Mouse (Mus musculus) regulatory T cell (primary cell): Measurements from ENCODE around the gene Gk5.
"Not testable (repeated sequence)": the region's sequence is repeated elsewhere in the genome, so short reads cannot be mapped to it uniquely, and the experiment has no call there.

Experiments used
- in situ Hi-C: fragments of 300-600 bp; cut with MboI, MseI; formaldehyde crosslinking; loops from one replicate; pipeline ENCODE4 v1.15.1; 2025; ENCODE audit warnings: high pct_unique_total_duplicates

The Gk5 gene

DNA sequence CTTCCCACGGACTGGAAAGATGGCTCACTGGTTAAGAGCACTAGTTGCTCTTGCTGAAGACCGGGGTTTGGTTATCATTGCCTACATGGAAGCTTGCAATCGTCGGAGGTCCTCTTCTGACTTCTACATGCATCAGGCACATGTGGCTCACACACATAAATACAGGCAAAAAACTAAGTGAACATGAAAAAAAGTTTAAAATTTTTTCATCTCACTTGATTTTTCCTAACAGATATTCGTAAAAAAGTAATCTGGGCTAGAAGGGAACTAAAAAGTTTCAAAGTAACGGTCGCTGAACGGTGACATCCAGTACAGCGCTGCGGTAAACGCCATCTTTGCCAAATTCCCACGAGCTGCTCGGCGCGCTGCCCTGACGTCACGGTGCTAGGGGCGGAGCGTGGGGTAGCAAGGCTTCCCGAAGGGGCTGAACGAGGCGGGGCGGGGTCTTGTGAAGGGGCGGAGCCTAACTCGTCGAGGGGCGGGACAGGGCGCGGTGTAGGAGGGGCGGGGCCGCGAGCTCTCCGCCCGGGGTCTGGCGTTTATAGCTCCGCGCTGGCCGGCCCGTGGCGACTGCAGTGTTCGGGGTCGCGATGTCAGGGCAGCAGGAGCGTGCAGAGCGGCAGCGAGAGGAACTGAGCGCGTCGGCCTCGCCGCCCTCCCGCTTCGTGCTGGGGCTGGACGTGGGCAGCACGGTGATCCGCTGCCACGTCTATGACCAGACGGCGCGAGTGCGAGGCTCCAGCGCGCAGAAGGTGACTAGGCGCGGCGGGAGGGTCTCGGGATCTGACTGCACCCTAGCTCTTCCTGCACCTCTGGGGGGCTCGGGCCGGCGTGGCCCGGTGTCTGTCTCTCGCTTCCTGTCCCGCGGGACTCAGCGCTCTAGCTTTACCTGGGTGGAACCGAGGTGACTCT, at the start of gene Gk5:
Gk5 (plus strand) TSS at position 502 of the 912 bp plus-strand sequence.
- in situ Hi-C loops: no loop called here

DNA sequence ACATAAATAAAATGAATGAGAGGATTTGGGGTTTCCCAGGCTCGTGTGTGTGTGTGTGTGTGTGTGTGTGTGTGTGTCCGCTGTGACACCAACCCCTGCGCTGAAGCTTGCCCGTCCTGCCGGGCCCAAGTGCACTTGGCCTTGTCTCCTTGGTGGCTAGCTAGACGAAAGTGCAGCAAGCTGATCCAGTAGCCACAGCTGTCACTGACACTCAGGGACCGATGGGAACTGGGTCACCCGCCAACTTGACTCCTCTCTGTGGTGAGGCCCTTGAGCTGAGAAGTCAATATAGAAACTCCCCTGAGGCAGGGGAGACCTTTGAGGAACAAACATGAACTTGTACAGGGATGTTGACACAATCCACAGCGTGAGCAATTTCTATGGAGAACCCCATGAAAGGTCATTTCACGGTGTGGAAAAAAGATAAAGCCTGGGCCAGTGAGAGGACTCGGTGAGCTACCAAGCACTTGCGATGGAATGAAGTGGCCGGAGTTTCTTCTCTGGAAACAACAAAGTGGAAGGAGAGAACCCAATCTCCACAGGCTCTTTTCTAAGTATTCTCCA, 40.3 kb upstream of the Gk5 start:
- in situ Hi-C loops: no loop called here

DNA sequence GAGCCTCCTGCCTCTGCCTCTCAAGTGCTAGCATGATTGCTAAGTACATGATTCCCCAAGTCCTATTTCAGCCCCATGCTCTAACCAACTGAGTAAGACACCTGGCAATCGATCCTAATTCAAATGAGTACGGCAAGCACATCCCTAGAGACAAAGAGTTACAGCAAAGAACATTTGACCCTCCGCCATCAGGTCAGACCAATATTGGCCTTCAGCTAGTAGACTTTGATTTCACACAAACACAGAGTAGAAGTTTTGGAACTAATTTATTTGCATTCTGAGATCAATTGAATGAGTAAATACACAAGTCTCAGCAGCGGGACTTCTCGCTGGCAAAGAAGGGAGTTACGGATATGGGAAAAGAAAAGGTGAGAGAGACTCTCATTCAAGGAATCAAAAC, 33.9 kb upstream of the Gk5 start:
- in situ Hi-C loops: no loop called here

DNA sequence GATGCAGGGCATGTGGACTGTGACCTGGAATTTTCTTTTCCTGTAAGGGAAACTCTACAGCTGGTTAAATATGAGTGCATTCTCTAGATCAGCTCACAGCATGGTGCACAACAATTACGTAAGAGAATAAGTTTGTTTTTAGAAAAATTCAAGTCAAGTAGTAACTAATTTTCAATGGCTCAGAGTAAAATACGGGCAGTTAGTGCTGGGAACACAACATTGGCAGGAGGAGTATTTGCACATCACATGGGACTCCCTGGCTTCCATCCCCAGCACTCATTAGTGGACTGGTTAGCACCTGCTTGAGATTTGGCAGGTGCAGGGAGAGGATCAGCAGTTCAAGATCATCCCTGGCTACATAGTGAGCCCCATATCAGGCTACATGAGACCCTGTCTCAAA, 31.5 kb upstream of the Gk5 start:
- in situ Hi-C loops: no loop called here

DNA sequence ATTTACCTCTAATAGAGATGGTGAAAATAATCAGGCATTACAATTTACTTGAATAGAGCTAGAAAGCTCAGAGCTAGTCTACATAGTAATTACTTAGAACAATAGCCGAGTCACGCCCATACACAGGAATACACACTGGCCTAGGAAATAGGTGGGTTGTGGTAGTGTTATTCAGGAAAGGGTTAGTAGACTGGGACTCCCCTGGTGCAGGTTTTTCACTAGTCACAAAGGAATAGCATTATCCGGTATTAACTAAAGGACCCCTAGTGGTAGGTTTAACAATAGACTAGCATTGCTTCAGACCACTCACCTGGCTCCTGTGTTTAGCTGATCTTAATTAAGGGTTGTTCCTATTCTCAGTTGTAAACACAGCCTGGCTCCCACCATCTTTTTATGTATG, 30.7 kb upstream of the Gk5 start:
- in situ Hi-C loops: not testable (repeated sequence)

DNA sequence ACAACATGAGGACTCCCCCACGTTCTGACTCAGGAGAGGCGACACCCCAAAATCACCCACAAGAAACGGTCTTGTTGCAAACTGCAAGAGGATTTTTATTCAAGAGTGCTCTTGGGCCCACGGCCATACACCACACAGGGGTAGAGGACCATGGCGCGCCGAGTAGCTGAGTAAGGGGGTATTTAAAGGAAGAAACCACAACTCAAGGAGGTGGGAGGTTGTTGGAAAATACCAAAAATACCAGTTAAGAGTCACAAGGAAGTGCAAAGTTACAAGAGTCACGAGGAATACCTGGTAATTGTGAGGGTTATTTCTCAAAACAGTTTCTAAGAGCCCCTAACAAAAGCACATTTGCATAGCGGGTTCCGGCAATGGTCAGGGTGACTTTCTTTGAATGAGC, 26.5 kb upstream of the Gk5 start:
- in situ Hi-C loops: not testable (repeated sequence)

DNA sequence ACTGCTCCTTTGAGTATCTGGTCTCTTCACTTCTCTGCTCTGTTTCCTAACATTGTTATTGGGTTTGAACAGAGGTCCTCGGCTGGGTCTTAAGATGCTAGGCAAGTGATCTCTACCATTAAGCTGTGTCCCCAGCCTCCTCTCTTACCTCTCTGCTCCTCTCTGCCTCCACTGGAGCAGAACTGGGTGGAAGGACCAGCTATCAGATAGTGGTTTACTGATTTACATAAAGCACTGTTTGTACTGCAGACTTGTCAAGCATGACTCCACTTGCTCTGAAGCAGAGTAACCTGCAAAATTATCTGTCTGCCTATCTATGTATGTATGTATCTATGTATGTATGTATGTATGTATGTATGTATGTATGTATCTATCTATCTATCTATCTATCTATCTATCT, 25.9 kb upstream of the Gk5 start:
- in situ Hi-C loops: no loop called here

DNA sequence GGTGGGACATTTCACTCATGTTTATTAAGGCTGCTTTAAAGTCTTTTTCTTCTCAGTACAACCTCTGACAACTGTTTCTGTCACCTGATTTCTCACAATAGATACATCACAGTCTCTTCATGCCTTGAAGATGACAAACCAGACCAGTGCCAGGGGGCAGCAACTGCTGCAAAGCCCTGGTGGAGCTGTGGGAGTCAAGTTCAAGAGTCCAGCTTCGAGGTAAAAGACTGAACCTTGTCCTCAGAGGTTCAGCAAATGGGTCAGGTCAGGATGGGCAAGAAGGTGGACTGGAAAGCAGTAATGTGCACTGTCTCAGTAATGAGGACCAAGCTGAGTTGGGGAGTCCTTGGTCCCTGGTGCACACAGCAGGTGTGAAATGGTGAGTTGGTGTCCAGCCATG, 24.8 kb upstream of the Gk5 start:
- in situ Hi-C loops: no loop called here

DNA sequence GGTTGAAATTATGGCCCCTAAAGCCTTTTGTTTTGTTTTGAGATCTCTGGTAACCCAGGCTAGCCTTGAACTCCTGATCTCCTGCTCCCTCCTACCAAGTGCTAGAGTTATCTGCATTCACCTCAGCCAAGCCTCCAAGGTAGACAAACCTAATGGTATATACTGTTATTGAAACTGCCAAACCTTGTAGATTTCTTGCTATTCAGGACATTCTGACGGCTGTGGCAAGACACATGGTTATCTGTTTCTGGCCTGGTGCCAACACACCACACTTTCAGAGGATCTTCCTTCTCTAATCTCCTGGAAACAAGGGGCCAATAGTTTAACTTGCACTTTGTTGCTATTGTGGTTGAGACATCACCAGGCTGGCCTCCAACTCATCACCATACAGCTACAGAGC, 24.0 kb upstream of the Gk5 start:
- in situ Hi-C loops: no loop called here

DNA sequence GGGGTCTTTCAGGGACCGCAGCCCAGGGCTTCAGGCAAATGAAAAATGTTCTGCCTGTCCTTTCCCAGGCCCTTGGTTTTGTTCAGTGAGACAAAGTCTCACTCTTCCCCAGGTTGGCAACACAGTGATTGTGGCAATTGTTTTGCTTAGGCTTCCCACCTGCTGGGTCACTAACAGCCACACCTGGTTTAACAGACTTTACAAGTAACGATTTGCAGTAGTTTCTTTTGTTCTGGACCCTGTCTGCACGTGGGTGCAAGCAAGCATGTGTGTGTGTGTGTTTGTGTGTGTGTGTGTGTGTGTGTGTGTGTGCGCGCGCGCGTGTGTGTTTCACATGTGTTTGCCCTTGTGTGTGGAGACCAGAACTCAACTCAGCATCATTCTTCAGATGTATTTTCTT, 16.3 kb upstream of the Gk5 start:
- in situ Hi-C loops: no loop called here

DNA sequence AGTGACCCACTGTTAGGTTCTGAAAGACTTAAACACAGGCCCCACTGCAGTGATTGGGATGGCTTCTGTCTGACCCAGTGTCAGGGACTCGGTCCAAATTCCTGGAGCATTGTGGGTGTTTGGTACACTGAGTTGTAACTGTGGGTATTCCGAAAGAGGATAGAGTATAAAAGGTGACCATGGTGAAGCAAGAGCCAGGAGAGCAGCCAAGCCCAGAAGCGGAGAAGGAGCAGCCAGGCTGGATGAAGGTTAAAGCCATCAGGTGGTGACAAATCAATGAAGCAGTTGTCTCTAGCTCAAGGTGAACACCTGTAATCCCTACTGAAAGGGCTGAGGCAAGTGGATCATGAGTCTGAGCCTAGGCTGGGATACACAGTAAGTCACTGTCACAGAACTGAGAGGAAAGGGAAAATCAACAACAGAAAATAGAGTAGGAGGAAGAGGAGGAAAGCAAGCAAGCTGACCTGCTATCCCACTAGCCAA, 6.2 kb upstream of the Gk5 start:
- in situ Hi-C loops: no loop called here

DNA sequence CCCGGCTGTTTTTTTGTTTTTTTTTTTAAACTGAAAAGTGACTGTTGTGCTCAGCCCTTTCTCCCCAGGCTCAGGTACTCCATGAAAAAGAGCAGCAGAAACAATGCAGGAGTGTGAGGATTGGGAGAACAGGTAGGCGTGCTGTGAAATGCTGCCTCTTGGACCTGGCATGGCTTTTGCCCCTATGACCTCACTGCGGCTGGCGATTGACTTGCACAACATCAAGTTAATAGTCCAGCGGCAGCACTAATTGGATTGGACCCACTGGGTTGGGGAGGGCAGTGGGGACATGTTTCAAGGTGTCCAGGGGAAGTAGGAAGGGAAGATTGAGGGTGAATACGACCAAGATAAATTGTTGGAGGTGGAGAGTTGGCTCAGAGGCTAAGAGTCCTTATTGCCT, 2.4 kb upstream of the Gk5 start:
- in situ Hi-C loops: no loop called here

DNA sequence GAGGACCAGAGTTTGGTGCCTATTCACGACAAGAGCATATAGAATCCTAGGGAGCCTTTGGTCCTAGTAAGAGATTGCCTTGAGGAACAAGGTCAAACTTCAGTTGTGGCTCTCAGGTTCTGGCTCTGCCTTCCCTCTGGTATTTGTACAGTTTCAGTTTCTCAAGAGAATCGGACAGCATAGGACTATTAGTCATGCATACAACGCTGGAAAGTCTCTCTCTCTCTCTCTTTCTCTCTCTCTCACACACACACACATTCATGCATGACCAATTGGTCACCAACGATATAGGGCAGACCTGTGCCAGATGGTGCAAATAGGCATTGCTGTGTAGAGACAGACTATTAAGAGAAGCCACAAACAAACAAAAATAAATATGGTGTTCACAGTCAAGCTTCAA, 946 bp upstream of the Gk5 start:
- in situ Hi-C loops: no loop called here

DNA sequence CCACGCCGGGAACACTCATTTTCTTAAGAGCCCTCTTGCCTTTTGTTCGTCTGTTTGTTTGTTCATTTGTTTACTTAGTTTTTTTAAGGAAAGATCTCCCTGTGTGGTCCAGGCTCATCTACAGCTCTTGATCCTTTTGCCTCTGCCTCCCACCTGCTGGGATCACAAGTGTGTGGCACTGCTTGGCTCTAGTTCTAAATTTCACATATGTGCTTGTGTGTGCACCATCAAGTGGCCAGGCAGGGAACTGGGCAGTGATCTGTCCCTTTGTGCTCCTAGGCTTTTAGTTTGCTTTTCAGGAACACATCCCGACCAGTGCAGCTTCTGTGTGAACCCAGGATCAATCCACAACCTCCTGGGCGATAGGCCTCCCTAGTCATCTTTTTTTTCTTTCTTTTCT, 8.8 kb downstream of the Gk5 start:
- in situ Hi-C loops: no loop called here

DNA sequence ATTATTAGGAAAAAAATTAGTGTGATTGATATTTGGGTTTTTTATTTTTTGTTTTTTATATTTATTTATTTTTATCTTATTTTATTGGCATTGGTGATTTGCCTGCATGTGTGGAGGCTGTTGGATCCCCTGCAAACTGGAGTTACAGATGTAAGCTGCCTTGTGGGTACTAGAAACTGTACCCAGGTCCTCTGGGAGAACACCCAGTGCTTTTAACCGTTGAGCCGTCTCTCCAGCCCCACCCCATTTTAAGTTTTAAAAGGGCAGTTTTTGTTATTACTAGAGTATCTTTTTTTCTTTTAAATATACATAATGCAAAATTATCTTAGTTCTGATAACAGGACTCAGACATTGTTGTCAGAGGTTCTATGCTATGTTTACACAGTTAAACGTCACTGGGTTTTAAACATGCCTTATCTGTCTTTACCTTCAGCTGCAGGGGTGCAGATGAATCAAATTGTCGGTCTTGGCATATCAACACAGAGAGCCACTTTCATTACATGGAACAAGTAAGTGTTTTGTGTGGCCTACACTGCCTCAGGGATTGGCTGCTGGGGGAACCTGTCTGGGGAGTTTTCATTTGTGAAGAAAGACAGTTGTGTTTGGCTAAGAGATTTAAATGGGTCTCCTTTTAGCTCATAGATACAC, 13.9 kb downstream of the Gk5 start:
- in situ Hi-C loops: no loop called here

DNA sequence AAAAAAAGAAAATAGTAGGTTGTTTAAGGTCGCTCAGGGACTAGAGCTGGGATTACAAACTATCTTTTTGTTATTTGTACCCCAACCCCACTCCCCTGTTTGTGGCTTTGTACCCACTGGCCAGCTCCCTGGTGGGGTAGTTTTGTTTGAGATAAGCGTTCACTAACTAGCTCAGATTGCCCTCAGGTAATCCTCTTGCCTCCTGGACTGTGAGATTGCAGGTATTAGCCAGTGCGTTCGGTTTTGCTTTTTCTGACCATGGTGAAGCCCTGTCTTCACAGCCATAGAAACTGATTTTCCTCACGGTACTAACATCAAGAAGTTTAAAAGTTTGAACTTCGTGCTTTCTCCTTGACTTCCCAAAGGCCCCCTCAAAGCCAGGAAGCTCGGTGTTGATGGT, 15.3 kb downstream of the Gk5 start:
- in situ Hi-C loops: no loop called here

DNA sequence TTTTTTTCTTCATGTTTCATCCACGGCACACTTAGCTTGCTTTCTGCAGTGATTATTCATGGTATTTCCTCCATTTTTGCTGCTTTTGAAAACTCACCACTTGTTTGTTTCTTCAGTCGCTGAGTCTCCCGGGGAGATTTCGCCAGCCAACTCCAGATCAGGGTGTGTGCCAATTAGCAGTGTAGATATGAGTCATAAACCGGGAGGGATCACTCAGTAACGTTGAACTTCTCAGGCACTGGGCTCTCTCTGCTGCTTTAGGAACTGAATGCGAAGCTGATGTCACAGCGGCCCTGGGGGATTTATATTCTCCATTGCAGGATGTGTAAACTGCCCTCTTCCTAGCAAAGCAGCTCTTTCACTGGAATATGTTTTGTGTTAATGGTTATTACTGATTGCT, 15.8 kb downstream of the Gk5 start:
- in situ Hi-C loops: no loop called here

DNA sequence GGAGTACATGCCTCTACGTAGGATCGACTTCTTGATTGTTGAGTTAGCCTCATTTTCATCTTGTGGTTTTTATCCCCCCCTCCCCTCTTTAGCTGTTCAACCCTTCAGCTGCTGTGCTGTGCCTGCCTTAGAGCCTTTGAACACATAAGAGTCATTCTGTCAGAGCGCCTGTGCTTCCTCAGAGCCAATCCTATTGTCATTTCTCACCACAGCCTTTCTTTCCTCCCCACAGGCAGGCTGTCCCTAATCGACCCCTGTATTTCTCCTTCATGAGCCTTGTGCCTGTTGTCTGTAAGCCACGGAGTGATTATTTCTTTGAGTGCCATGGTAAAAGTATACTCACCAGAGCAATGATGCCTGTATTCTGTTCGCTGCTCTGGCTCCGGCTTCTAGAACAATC, 16.3 kb downstream of the Gk5 start:
- in situ Hi-C loops: no loop called here

DNA sequence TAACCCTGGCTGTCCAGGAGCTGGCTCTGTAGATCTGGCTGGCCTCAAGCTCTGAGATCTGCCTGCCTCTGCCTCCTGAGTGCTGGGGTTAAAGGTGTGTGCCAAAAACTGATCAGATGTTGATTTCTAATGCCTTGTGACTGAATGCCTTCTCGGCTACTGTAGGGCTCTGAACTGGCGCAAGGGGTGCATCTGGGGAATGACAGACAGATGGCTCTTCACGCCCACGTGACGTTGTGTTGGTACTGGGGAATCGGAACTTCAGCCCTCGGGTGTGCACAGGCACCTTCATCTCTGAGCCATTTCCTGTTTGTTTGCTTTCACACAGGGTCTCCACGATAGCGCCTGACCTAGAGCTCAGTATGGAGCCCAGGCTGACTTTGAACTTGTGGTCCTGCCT, 19.8 kb downstream of the Gk5 start:
- in situ Hi-C loops: no loop called here

DNA sequence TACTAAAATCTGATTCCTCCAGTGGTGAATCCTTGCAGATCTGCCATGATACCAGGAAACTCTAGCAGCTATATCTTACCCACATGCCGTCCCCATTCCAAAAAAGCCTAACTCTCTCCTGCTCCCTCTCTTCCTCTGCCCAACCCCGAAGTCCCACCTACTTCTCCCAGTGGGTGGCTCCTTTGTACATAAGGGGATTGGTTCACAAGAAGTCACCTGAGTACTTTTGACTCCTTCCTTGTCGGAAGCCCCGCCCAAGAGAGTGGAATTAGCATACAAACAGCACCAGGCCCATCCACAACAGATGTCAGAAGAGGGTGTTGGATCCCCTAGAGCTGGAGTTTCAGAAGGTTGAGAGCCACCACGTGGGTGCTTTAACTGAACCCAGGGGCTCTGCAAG, 20.7 kb downstream of the Gk5 start:
- in situ Hi-C loops: no loop called here

DNA sequence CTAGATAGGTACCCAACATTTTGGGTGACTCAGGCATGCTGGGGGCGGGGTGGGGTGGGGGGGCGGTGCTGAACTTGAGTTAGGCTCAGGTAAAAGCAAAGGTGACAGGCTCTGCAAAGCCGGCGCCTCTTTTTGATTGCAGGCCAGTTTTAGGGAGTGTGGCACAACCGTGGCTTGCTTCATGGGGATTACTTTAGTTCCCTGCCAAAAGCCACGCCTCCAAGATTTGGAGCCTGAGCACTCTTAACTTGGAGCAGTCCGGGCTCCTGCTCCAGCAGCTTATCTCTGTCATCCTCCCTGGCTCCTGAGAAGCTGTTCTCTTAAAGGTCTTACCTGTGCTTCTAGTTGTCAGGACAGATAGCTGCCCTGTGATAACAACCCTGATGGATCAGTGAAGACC, 21.8 kb downstream of the Gk5 start:
- in situ Hi-C loops: no loop called here

DNA sequence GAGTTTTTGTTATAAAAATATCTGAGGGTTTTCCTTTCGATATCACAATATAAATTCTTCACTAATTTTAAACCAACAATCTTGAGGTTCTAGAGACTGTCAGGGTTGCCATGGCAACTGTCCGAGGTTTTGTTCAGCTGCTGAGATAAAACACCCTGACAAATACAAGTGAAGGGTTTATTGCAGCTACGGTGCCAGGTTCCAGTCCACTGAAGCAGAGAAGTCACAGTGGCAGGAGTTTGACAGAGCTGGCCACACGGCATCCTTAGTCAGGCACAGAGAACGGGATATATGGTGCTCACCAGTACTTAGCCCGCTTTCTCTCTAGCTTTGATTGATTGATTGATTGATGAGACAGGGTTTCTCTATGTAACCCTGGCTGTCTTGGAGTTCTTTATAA, 23.3 kb downstream of the Gk5 start:
- in situ Hi-C loops: no loop called here

DNA sequence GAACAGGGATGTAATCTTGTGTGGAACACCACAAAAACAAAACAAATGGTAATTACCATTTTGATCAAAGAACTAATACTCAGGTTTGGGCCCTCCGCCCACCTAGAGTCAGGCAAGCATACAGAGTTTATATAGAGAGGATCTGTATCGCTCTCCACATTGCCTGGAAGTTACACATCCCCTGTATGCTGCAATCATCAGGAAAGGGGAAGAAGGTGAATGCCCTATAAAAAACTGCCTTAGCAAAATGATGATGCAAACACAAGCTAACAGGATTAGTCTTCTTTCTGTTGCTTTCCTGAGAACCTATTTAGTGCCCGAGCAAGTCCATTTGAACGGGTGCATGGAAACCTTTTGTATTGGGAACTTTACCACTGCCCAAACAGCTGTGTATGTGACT, 24.5 kb downstream of the Gk5 start:
- in situ Hi-C loops: no loop called here
